Mouse (Mus musculus) thymus, postnatal 4 days (tissue): ENCODE data around the gene Hexim2.

ENCODE experiments used
- DNase-seq: peaks from one replicate; pipeline ENCODE4 v3.0.0; 2021

The Hexim2 gene

DNA sequence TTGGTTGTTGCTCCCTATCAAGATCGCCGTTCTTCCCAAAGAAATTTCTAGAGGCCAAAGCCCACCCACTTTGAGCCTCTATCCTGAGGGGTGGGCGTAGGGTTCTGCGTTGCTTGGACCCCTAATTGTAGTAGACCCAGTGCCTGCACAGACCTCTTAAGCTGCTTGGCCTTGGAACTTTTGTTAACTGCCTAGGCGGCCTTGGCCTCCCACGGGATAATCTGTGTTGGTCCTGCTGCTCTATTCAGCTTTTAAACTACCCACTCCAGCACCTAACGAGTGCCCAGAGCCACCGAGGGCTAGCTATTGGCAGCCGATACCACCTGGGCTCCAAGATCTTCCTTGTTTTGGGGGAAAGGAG lies 19.7 kb upstream of the Hexim2 start:
- no peak for DNase-seq

- no peak for DNase-seq
These were observed 19.2 kb upstream of the Hexim2 start for GRCm38 (mm10) chr11:103113005-103113404.

- no peak for DNase-seq
These were observed 18.5 kb upstream of the Hexim2 start for GRCm38 (mm10) chr11:103113771-103114170.

DNA sequence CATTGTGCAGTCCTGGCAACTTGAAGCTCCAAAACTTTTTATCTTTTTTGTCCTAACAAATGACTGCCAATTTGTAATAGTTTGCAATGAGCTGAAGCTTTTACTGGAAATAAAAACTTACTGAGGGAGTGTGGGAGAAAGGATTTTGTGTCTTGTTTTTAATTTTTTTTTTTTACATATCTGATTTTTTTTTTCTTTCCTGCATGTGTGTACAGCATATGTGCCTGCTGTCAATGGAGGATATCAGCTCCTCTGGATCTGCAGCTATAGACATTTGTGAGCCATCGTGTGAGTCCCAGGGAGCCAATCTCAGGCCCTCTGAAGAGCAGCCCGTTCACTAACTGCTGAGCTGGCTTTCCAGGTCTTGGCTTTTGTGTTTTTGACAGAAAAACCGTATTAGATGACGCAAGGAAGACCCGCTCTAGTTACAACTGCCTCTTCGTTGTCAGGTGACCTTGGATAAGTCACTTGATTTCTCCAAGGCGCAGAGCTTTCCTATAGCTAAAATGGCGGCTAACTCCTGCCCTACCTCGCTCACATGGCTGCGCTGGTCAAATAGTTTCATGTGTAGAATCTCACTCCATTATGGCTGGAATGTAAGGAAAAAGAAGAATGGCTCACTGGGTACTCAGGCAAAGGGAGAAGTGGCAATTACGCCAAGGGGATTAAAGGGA lies 17.8 kb upstream of the Hexim2 start:
- DNase-seq = no peak

- DNase-seq = peak; percentile 82
These were observed 16.8 kb upstream of the Hexim2 start for GRCm38 (mm10) chr11:103115163-103116007.

GRCm38 (mm10) chr11:103116008-103116818 lies 16.0 kb upstream of the Hexim2 start, which contains the start of gene Hexim1:
Gene Hexim1 (plus strand): TSS chr11:103116231.
- DNase-seq = peak; percentile 99

DNA sequence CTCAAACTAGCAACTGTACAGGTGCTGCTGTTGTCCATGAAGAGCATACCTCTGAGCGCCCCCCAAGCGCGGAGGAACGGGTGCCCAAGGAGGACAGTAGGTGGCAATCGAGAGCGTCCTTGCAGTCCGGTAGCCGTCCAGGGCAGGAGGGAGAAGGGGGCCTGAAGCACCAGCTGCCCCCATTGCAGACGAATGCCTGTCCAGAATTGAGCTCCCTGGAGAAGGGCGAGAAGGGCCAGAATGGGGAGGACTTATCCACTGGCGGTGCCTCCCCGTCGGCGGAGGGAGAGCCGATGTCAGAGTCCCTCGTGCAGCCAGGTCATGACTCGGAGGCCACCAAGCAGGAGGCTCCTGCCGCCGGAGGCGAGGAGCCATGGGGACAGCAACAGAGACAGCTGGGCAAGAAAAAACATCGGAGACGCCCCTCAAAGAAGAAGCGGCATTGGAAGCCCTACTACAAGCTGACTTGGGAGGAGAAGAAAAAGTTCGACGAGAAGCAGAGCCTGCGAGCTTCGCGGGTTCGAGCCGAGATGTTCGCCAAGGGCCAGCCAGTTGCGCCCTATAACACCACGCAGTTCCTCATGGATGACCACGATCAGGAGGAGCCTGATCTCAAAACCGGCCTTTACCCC lies 15.2 kb upstream of the Hexim2 start:
- peak; percentile 86 for DNase-seq

- no peak for DNase-seq
These were observed 14.6 kb upstream of the Hexim2 start for GRCm38 (mm10) chr11:103117591-103118009.

GRCm38 (mm10) chr11:103118866-103119265 lies 13.4 kb upstream of the Hexim2 start:
- no peak for DNase-seq

DNA sequence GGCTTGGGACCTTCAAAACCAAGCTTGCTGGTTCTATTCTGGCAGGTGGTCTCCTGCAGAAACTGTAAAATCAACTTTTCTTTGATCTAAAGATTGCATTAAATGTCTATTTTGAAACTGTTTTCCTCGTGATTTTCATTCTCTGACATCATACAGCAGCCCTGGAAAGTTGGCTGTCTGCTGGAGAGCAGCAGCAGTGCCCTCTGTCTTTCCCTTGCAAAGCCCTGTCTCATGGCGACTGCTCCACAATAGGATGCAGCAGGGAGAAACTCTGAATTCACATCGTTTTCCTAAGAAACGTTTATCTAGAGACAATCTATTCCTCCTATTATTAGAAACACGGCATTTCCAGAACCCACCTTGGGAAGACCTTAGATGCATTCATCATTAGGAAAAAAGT lies 12.6 kb upstream of the Hexim2 start:
- no peak for DNase-seq

DNA sequence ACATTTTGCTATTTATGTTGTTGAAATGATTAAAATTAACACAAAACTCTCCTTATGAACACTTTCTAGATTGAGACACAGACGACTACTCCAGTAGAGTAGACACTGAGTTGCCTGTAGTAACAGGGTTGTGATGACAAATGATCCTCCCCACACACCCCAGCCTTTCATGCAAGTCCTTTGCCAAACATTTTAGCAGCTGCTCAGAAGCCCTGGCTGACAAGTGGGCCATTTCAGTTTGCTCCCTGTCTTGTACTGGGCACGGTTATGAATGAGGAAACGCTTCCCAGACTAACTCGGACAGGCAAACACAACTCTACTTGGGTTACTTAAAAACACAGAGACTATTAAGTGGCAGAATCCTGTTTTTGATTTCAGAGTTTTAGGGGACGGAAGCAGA lies 11.9 kb upstream of the Hexim2 start:
- no peak for DNase-seq

- DNase-seq = peak; percentile 100
These were observed 587 bp downstream of the Hexim2 start for GRCm38 (mm10) chr11:103132576-103133455.

GRCm38 (mm10) chr11:103133456-103134185 lies 1.4 kb downstream of the Hexim2 start:
- DNase-seq = no peak

DNA sequence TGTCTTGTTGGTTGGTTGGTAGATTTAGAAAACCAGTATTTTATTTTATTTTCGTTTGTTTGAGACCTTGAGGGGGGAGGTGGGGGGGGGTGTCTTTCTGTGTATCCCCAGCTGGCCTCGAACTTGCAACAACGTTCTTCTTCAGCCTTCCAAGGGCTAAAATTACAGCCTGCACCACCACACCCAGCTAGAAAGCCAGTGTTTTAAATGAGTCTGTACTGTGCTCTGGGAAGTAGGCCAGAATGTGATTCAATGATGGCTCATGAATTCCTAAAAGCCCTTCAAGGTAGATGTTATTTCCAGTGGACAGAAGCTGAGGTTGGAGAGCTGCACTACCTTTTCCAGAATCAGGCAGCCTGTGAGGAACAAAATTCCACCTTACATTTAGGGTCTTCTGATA lies 2.0 kb downstream of the Hexim2 start:
- DNase-seq = no peak

- no peak for DNase-seq
These were observed 3.9 kb downstream of the Hexim2 start for GRCm38 (mm10) chr11:103136039-103136577.

DNA sequence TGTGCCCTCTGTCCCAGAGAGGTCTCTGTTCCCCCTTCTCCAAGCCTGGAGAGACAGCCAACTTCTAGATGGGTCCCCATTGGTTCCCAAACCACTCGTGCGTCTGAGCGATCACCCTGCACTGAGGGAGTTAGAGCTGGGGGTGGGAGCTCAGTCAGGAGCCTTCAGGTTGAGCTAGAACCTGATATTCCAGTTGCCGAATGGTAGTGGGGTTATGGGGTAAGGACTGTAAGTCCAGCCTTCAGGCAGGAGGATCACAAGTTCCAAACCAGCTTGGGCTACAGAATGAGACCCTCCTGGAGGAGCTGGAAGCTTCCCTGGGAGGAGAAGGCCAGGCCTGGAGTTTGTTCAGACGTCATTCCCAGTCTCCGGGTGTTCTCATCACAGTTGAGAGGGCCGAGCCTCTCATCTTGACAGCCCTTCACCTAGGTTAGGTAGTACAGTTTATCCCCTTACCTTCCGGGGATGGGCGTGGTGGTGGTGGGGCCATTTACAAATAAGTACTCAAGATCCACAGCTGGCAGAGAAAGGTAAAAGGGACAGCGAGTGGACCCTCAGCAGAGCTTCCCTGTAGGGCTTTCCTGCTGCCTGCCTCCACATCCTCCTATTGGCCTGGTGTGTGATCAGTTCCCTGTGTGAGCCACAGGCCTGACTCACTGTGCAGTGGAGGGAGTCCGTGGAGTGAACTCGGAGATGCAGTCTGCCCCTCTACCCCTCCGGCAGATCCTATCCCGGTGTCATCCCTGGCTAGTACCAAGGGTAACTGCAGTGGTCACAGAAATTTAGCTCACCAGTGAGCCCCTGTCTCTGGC lies 7.9 kb downstream of the Hexim2 start:
- no peak for DNase-seq

- no peak for DNase-seq
These were observed 8.5 kb downstream of the Hexim2 start for GRCm38 (mm10) chr11:103140763-103141100.

- DNase-seq = no peak
These were observed 9.1 kb downstream of the Hexim2 start for GRCm38 (mm10) chr11:103141101-103141943.

DNA sequence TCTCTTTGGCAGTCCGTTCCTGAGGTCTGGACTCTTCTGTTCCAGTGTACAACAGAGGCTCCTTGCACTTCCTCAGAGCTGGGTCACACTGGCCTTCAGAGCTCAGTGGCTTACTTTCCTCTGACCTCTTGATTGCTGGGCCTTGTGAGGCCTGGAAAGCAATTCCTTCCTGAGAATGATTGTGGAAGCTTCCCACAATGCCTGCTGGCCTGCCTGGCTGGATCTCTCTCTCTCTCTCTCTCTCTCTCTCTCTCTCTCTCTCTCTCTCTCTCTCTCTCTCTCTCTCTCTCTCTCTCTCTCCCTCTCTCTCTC lies 9.7 kb downstream of the Hexim2 start:
- DNase-seq = no peak
